Mouse (Mus musculus): Measurements from ENCODE around the gene Slc25a53. TPM values are rescaled to one million over a fixed set of nuclear protein-coding genes. Genes with fewer than 3 reads are reported as not detected.
"Not testable (repeated sequence)": the region's sequence is repeated elsewhere in the genome, so short reads cannot be mapped to it uniquely, and the experiment has no call there.

Gene Slc25a53
- 1 to 10 TPM; 6.6 to 7.9 TPM for total RNA-seq (2021)

DNA sequence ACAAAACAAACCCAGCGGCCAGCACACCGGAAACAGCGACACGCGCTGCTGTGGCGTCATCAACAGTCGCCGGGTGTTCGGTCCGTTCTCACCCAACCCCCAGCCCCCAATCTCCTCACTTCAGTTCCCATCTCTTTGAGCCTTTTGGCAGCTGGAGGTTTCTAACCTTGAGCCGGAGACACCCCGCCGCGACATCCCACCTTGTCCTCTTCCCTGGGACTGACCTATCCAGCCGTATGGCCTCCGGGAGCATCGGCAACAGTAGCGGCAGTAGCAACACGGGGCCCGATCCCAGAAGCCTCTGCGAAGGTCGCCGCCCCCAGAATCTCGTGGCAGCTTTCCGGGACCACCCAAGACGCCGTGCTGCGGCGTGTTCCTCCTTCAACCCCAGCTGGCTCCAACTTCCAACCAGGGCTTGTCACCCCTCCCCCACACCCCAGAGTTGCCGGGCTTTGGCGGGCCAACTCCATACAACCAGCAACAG is at the start of gene Slc25a53:
Slc25a53 (minus strand) TSS at position 303 of the 484 bp plus-strand sequence.
- DNase-seq: peak; percentile 91

DNA sequence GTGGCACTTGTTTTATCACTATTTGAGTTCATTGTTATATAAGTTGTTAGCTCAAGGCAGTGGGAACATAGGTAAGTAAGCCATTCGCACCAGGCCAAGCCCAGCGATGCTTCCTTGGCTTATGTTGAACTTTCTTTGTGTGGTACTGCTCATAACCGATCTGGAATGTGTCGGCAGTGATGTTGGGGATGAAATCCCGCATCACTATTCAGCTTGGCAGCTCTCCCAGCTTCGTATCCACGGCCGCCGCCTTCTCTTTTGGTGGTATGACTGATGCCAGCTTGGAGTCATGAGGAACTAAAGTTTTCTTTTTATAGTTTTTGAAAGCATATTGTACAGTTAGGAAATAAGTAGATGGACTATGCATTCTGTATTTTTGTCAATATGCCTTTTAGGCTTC is 25.1 kb upstream of the Slc25a53 start:
- no peak for DNase-seq

GRCm38 (mm10) chrX:137049425-137050225 is 11.5 kb upstream of the Slc25a53 start, which contains the start of gene Fam199x:
Fam199x (plus strand) TSS chrX:137049594.
- DNase-seq: peak; percentile 81

- DNase-seq: no peak
Observed at GRCm38 (mm10) chrX:137049060-137049424, 10.9 kb upstream of the Slc25a53 start.

- no peak for DNase-seq
Observed at GRCm38 (mm10) chrX:137038502-137038901, 400 bp upstream of the Slc25a53 start.

- no peak for DNase-seq
Observed at GRCm38 (mm10) chrX:137037470-137037999, 567 bp downstream of the Slc25a53 start.

DNA sequence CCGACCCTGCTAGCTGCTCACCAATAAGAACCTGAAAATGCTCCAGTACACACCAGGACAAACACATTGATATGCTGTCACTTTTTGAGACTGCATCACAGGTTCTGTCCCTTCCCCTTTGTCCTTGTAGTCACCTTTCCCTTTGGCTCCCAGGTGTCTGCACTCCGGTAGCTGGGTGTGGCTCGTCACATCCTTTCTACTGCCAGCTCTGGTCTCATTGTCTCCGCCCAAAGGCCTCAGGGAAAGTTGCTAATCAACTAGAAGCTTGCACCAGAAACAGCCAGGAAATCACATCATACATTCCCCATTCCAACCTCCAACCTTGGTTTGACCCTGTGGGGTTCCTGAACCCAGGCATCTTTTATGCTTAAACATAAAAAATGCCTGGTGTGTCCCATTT is 3.8 kb downstream of the Slc25a53 start:
- no peak for DNase-seq

- no peak for DNase-seq
Observed at GRCm38 (mm10) chrX:137031726-137032125, 6.4 kb downstream of the Slc25a53 start.

GRCm38 (mm10) chrX:137030916-137031315 is 7.2 kb downstream of the Slc25a53 start:
- no peak for DNase-seq

GRCm38 (mm10) chrX:137019310-137019709 is 18.8 kb downstream of the Slc25a53 start:
- DNase-seq: peak; percentile 67

GRCm38 (mm10) chrX:137017668-137018067 is 20.4 kb downstream of the Slc25a53 start:
- no peak for DNase-seq

DNA sequence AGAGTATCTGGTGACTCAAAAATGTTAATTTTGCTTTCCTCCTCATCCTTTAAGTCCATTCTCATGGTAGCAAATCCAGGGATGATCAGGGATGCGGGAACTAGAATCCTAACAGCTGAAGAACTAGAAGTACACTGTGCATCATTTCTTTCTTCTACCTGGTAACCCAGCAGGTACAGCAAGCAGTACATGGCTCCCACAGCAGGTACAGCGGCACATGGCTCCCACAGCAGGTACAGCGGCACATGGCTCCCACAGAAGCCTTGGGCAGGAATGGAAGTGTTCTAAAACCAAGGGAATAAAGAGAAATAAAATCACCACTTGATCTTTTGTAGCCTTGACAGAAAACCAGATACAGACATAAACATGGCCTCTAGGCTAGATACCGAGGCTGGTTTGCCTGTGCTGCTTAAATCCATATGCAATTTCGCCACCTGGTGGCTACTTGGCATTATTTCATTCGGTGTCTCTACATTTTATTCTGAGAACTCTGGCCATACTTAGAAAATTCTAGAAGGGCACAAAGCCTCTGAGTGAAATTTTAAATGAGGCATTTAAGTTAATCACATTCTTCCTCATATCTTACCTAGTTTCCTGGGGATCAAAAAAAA is 22.9 kb downstream of the Slc25a53 start:
- DNase-seq: peak; percentile 46

DNA sequence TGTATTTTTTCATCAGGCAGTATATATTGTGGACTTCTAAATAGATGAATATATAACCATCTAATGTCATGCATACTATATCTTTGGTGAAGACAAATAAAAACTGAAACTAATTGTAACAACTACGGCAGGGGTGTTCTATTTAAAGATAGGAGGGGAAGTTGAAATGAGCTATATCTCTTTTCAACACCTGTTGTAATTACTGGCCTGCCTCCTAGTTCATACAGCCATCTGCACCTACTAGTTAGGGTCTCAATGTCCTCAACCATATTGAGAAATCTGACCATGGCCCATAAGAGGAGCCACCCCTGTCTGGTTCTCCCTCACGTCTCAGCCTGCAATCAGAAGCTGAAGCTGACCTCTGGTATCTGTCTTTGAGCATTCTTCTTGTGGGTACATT is 41.8 kb downstream of the Slc25a53 start:
- DNase-seq: no peak

DNA sequence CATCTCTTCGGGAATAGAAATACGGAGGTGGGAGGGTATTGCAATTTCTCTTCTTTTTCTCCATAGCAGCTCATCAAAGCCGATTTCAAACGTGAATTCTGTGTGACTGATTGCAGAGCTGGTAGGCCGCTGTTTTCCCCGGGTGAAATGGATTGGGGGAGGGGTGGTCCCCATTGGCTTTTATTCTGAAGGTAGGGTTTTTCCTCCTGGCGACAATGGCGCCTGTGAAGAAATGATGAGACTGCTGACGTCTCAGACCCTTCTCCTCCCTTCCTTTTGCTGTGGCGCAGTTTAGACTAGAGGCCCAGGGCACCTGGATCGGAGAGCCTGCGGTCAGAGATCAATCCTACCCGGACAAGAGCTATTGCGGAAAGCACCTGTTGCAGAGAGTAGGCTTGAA is 44.5 kb downstream of the Slc25a53 start:
- no peak for DNase-seq

DNA sequence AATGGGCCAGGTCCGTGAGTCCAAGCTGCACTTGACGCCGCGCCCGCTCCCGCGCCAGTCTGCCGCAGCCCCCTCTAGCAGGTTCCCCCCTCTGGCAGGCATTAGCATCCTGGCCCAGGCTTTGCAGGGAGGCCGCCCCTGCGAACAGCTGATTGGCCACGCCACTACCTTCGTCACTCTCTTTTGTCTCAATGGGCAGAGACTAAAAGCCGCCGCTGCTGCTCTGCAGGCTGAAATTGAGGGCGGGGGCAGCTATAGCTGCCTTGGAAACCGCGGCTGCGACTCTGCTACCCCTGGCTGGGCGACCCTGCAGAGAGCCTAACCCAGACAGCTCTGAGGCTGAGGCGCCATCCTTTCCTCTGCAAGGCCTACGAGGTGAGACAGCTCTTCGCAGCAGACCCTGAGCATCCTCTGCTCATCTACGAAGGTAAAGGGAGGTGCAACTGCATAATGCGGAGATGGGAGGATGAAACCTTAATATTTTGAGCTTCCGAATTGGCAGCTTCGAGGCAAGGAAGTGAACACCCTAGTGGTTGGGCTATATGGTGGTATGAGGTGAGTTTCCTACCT is 45.0 kb downstream of the Slc25a53 start, which contains the start of gene Zcchc18:
Zcchc18 (plus strand) TSS at position 178 of the 570 bp plus-strand sequence.
- DNase-seq: peak; percentile 45

GRCm38 (mm10) chrX:136992191-136992965 is 45.7 kb downstream of the Slc25a53 start:
- no peak for DNase-seq

GRCm38 (mm10) chrX:136991274-136991673 is 46.8 kb downstream of the Slc25a53 start:
- DNase-seq: no peak

DNA sequence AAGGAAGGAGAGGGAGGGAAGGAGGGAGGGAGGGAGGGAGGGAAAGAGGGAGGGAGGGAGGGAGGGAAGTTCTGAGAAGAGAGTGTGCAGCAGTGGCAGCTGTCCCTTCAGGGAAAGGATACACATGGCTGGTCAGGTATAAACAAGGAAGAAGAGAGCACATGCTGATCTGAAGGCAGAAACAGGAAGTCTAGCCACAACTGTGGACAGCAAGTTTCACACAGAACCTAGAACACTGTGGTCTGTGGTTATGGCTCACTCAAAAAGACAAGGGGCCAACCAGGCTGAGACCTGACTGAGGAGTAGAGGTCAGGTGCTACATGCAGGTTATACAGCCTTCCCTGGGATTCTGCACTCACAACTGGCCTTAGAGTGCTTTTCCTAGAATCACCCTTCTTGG is 52.1 kb downstream of the Slc25a53 start:
- DNase-seq: no peak

- DNase-seq: no peak
Observed at GRCm38 (mm10) chrX:136978616-136979015, 59.5 kb downstream of the Slc25a53 start.

- DNase-seq: no peak
Observed at GRCm38 (mm10) chrX:136976424-136977084, 61.5 kb downstream of the Slc25a53 start, which contains the start of the genes Tmsb15l and Tmsb15b1. Tmsb15l (minus strand) TSS chrX:136976869. Tmsb15b1 (minus strand) TSS chrX:136976874.

DNA sequence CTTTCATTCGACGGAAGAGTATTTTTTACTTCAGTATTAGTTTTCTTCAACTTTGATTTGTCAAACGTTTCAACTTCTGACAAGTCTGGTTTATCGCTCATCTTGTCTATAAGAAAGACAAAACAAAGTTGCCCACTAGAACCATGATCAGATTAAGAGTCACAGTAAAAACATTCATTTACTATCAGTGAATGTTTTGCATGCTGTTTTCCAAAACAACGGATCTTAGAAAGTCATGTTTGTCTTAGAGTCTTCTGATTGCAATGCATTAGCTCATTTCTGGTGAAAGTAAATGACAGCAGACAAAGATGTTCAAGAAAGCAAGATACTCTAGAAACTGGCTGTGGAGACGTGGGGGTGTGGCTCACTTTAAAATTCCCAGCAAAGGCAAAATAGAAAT is 62.7 kb downstream of the Slc25a53 start, which contains the start of gene Tmsb15b2:
Tmsb15b2 (minus strand) TSS at position 101 of the 400 bp plus-strand sequence.
- DNase-seq: not testable (repeated sequence)
